Mouse (Mus musculus) liver, embryonic 14.5 days (tissue): ENCODE data around the gene Ror1.

Experiments used
- CTCF ChIP-seq: IDR thresholded peaks from 2 replicates; pipeline ENCODE4 v1.5.1; 2016; ENCODE audit warnings: antibody characterized with exemption, low read depth, control low read depth
- EP300 ChIP-seq: IDR thresholded peaks from 2 replicates; pipeline ENCODE4 v1.6.1; 2016; ENCODE audit warnings: antibody characterized with exemption, low read depth

GRCm38 (mm10) chr4:100407261-100407874, 311.8 kb downstream of the Ror1 start:
- peak; percentile 66 for TF ChIP-seq CTCF
- no peak for TF ChIP-seq EP300
